Mouse (Mus musculus) liver, postnatal 0 days (tissue): ENCODE data around the gene Ap2s1.

Experiments
- CTCF ChIP-seq: sonication (generic); IDR thresholded peaks from 2 replicates; pipeline ENCODE4 v1.5.1; 2016; ENCODE audit warnings: antibody characterized with exemption, low read depth
- EP300 ChIP-seq: IDR thresholded peaks from 2 replicates; pipeline ENCODE4 v1.6.1; 2016; ENCODE audit warnings: antibody characterized with exemption, low read depth, mild to moderate bottlenecking

DNA sequence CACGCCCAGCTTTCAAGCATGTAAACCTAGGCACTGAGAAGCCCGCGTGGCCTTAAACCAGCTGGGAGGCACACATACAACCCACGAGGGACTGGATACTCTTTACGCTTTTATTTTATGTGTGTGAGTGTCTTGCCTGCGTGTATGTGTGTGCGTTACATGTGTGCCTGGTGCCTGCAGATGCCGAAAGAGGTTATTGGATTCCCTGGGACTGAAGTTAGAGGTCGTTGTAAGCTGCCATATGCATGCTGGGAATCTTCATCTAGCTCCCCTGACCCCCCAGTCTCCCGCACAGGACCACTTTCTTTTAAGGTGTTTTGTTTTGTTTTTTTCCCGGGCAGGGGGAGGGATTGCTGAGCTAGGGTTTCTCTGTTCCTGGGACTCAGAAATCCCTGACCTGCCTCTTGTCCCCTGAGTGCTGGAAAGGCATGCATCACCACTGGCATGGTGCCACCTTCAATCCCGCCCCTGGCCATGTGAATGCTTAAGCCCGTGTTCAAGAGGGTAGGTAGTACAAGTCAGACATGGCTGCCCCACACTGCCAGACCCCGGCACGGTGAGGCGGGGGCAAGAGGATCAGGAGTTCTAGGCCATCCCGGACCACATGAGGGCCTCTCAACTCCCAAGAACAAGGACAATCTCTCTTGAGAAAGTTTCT is 45.7 kb downstream of the Ap2s1 start:
- TF ChIP-seq CTCF, result no peak
- no peak for TF ChIP-seq EP300
